Mouse (Mus musculus): ENCODE data around the gene Arpc4. TPM values are rescaled to one million over a fixed set of nuclear protein-coding genes. Genes with fewer than 3 reads are reported as not detected.
A peak's percentile ranks its signal among the peaks of the same experiment; 100 is the strongest.

Arpc4 gene
- polyA plus RNA-seq, 1 experiment from 2014 or later: 232 TPM

GRCm38 (mm10) chr6:113366639-113367038 lies 11.3 kb upstream of the Arpc4 start:
- WGBS: 88% methylated on average over 6 of the region's 6 CpGs
- H3K27ac ChIP-seq: no peak overlapping the region
- H3K9me3 ChIP-seq (replicated peaks): no peaks in the 10 kb centered on the region
- peaks cover 44% of the 10 kb centered on the region for H3K36me3 ChIP-seq
- H3K4me3 ChIP-seq: no peak overlapping the region
- no peak overlapping the region for H3K4me2 ChIP-seq
- no peaks in the 10 kb centered on the region for H3K4me1 ChIP-seq (replicated peaks)
- H3K9ac ChIP-seq: no peak overlapping the region
- H3K27me3 ChIP-seq: no peaks in the 10 kb centered on the region
- ATAC-seq (replicated peaks; ENCODE audit: insufficient number of reproducible peaks, insufficient read depth, low FRiP score, low read depth): no peak

- no peak overlapping the region for H3K4me2 ChIP-seq
- no peak for ATAC-seq (replicated peaks; ENCODE audit: insufficient number of reproducible peaks, insufficient read depth, low FRiP score, low read depth)
- no peaks in the 10 kb centered on the region for H3K9me3 ChIP-seq (replicated peaks)
- H3K4me1 ChIP-seq (replicated peaks): no peaks in the 10 kb centered on the region
- H3K27me3 ChIP-seq: no peaks in the 10 kb centered on the region
- H3K4me3 ChIP-seq: no peak overlapping the region
- 94% methylated on average over 1 of the region's 1 CpGs for WGBS
- H3K27ac ChIP-seq: no peak overlapping the region
- no peak overlapping the region for H3K9ac ChIP-seq
- peaks cover 53% of the 10 kb centered on the region for H3K36me3 ChIP-seq
Measured at GRCm38 (mm10) chr6:113367574-113367973, 10.3 kb upstream of the Arpc4 start.

- ATAC-seq (replicated peaks; ENCODE audit: insufficient number of reproducible peaks, insufficient read depth, low FRiP score, low read depth): no peak
- no peaks in the 10 kb centered on the region for H3K27me3 ChIP-seq
- no peaks in the 10 kb centered on the region for H3K4me1 ChIP-seq (replicated peaks)
- H3K36me3 ChIP-seq: peaks cover 57% of the 10 kb centered on the region
- WGBS: 89% methylated on average over 7 of the region's 7 CpGs
- no peaks in the 10 kb centered on the region for H3K9me3 ChIP-seq (replicated peaks)
- H3K9ac ChIP-seq: no peak overlapping the region
- no peak overlapping the region for H3K4me3 ChIP-seq
- H3K4me2 ChIP-seq: no peak overlapping the region
- no peak overlapping the region for H3K27ac ChIP-seq
Measured at GRCm38 (mm10) chr6:113368124-113368523, 9.8 kb upstream of the Arpc4 start.

- Histone ChIP-seq H3K27ac (no peak overlapping the region), H3K36me3 (peaks cover 61% of the 10 kb centered on the region), H3K9ac (no peak overlapping the region), H3K4me2 (no peak overlapping the region), H3K4me1 (replicated peaks) (no peaks in the 10 kb centered on the region), H3K4me3 (no peak overlapping the region), H3K27me3 (no peaks in the 10 kb centered on the region), H3K9me3 (replicated peaks) (no peaks in the 10 kb centered on the region)
- 83% methylated on average over 5 of the region's 5 CpGs for WGBS
- ATAC-seq (replicated peaks; ENCODE audit: insufficient number of reproducible peaks, insufficient read depth, low FRiP score, low read depth): no peak
Measured at GRCm38 (mm10) chr6:113368577-113368976, 9.3 kb upstream of the Arpc4 start.

GRCm38 (mm10) chr6:113370194-113370929 lies 7.6 kb upstream of the Arpc4 start:
- no peaks in the 10 kb centered on the region for H3K4me1 ChIP-seq (replicated peaks)
- H3K9me3 ChIP-seq (replicated peaks): no peaks in the 10 kb centered on the region
- H3K27me3 ChIP-seq: no peaks in the 10 kb centered on the region
- H3K9ac ChIP-seq: no peak overlapping the region
- H3K4me3 ChIP-seq: no peak overlapping the region
- no peak overlapping the region for H3K4me2 ChIP-seq
- H3K27ac ChIP-seq: no peak overlapping the region
- 83% methylated on average over 20 of the region's 20 CpGs for WGBS
- H3K36me3 ChIP-seq: peaks cover 67% of the 10 kb centered on the region
- ATAC-seq (replicated peaks; ENCODE audit: insufficient number of reproducible peaks, insufficient read depth, low FRiP score, low read depth): no peak

GRCm38 (mm10) chr6:113373491-113373890 lies 4.4 kb upstream of the Arpc4 start:
- Histone ChIP-seq H3K36me3 (peaks cover 52% of the 10 kb centered on the region), H3K4me2 (no peak overlapping the region), H3K27ac (no peak overlapping the region), H3K9me3 (replicated peaks) (no peaks in the 10 kb centered on the region), H3K27me3 (no peaks in the 10 kb centered on the region), H3K4me3 (no peak overlapping the region), H3K4me1 (replicated peaks) (peaks cover 8% of the 10 kb centered on the region), H3K9ac (no peak overlapping the region)
- 92% methylated on average over 4 of the region's 4 CpGs for whole genome bisulfite sequencing
- ATAC-seq (replicated peaks; ENCODE audit: insufficient number of reproducible peaks, insufficient read depth, low FRiP score, low read depth): no peak

GRCm38 (mm10) chr6:113377172-113377495 lies 781 bp upstream of the Arpc4 start:
- Histone ChIP-seq H3K27ac (peak overlapping the region; percentile 99), H3K9me3 (replicated peaks) (no peaks in the 10 kb centered on the region), H3K4me1 (replicated peaks) (peaks cover 21% of the 10 kb centered on the region), H3K4me2 (peak overlapping the region; percentile 85), H3K9ac (peak overlapping the region; percentile 92), H3K27me3 (no peaks in the 10 kb centered on the region), H3K36me3 (peaks cover 36% of the 10 kb centered on the region), H3K4me3 (peak overlapping the region; percentile 98)
- 6% methylated on average over 7 of the region's 7 CpGs for WGBS
- no peak for ATAC-seq (replicated peaks; ENCODE audit: insufficient number of reproducible peaks, insufficient read depth, low FRiP score, low read depth)

- ATAC-seq (replicated peaks; ENCODE audit: insufficient number of reproducible peaks, insufficient read depth, low FRiP score, low read depth): no peak
- Histone ChIP-seq H3K4me2 (peak overlapping the region; percentile 85), H3K4me3 (peak overlapping the region; percentile 98), H3K4me1 (replicated peaks) (peaks cover 21% of the 10 kb centered on the region), H3K9me3 (replicated peaks) (no peaks in the 10 kb centered on the region), H3K36me3 (peaks cover 43% of the 10 kb centered on the region), H3K27me3 (no peaks in the 10 kb centered on the region), H3K9ac (0 out of 2 replicates have a peak overlapping the region, but pooled peaks have one; percentile 16), H3K27ac (no peak overlapping the region)
- WGBS: 69% methylated on average over 6 of the region's 6 CpGs
Measured at GRCm38 (mm10) chr6:113379246-113379645, 1.3 kb downstream of the Arpc4 start.

GRCm38 (mm10) chr6:113380480-113380879 lies 2.6 kb downstream of the Arpc4 start:
- Histone ChIP-seq H3K27me3 (no peaks in the 10 kb centered on the region), H3K27ac (no peak overlapping the region), H3K4me2 (no peak overlapping the region), H3K4me3 (no peak overlapping the region), H3K4me1 (replicated peaks) (peaks cover 21% of the 10 kb centered on the region), H3K36me3 (peaks cover 49% of the 10 kb centered on the region), H3K9ac (no peak overlapping the region), H3K9me3 (replicated peaks) (no peaks in the 10 kb centered on the region)
- WGBS: 94% methylated on average over 11 of the region's 11 CpGs
- no peak for ATAC-seq (replicated peaks; ENCODE audit: insufficient number of reproducible peaks, insufficient read depth, low FRiP score, low read depth)

GRCm38 (mm10) chr6:113384351-113384927 lies 6.5 kb downstream of the Arpc4 start:
- H3K4me3 ChIP-seq: no peak overlapping the region
- H3K27me3 ChIP-seq: no peaks in the 10 kb centered on the region
- H3K4me2 ChIP-seq: no peak overlapping the region
- H3K27ac ChIP-seq: no peak overlapping the region
- no peaks in the 10 kb centered on the region for H3K9me3 ChIP-seq (replicated peaks)
- H3K4me1 ChIP-seq (replicated peaks): peaks cover 3% of the 10 kb centered on the region
- H3K36me3 ChIP-seq: peaks cover 88% of the 10 kb centered on the region
- ATAC-seq (replicated peaks; ENCODE audit: insufficient number of reproducible peaks, insufficient read depth, low FRiP score, low read depth): no peak
- no peak overlapping the region for H3K9ac ChIP-seq
- WGBS: 88% methylated on average over 8 of the region's 8 CpGs

GRCm38 (mm10) chr6:113385160-113385714 lies 7.3 kb downstream of the Arpc4 start:
- peaks cover 96% of the 10 kb centered on the region for H3K36me3 ChIP-seq
- no peaks in the 10 kb centered on the region for H3K27me3 ChIP-seq
- no peaks in the 10 kb centered on the region; the same call in 1 of the 2 replicates for H3K4me1 ChIP-seq (replicated peaks)
- 63% methylated on average over 11 of the region's 11 CpGs for WGBS
- no peak overlapping the region for H3K4me3 ChIP-seq
- H3K9ac ChIP-seq: no peak overlapping the region
- no peak for ATAC-seq (replicated peaks; ENCODE audit: insufficient number of reproducible peaks, insufficient read depth, low FRiP score, low read depth)
- H3K4me2 ChIP-seq: no peak overlapping the region
- H3K9me3 ChIP-seq (replicated peaks): no peaks in the 10 kb centered on the region
- H3K27ac ChIP-seq: no peak overlapping the region

- Histone ChIP-seq H3K4me1 (replicated peaks) (no peaks in the 10 kb centered on the region; the same call in 1 of the 2 replicates), H3K9me3 (replicated peaks) (no peaks in the 10 kb centered on the region), H3K36me3 (peaks cover 93% of the 10 kb centered on the region), H3K27me3 (no peaks in the 10 kb centered on the region), H3K4me3 (no peak overlapping the region), H3K9ac (no peak overlapping the region), H3K27ac (no peak overlapping the region), H3K4me2 (no peak overlapping the region)
- ATAC-seq (replicated peaks; ENCODE audit: insufficient number of reproducible peaks, insufficient read depth, low FRiP score, low read depth): no peak
- WGBS: 85% methylated on average over 3 of the region's 3 CpGs
Measured at GRCm38 (mm10) chr6:113386025-113386424, 8.1 kb downstream of the Arpc4 start.
